Mouse (Mus musculus) left cerebral cortex, adult 8-10 months (tissue): Measurements from ENCODE around the gene C8b. TPM values are rescaled to one million over a fixed set of nuclear protein-coding genes. Genes with fewer than 3 reads are reported as not detected.

Experiments
- DNase-seq, 2 experiments: peaks; one replicate each; pipeline ENCODE4 v3.0.0; 2022; ENCODE audit warnings: low spot score in 2 of 2
- total RNA-seq, 4 experiments: library from RNA; stranded (reverse); gene quantifications; 2 replicates each; pipeline ENCODE4 v1.2.4; 2022

C8b gene
- total RNA-seq, 4 experiments from 2014 or later, result 0.21 to 0.49 TPM; not detected in 2

DNA sequence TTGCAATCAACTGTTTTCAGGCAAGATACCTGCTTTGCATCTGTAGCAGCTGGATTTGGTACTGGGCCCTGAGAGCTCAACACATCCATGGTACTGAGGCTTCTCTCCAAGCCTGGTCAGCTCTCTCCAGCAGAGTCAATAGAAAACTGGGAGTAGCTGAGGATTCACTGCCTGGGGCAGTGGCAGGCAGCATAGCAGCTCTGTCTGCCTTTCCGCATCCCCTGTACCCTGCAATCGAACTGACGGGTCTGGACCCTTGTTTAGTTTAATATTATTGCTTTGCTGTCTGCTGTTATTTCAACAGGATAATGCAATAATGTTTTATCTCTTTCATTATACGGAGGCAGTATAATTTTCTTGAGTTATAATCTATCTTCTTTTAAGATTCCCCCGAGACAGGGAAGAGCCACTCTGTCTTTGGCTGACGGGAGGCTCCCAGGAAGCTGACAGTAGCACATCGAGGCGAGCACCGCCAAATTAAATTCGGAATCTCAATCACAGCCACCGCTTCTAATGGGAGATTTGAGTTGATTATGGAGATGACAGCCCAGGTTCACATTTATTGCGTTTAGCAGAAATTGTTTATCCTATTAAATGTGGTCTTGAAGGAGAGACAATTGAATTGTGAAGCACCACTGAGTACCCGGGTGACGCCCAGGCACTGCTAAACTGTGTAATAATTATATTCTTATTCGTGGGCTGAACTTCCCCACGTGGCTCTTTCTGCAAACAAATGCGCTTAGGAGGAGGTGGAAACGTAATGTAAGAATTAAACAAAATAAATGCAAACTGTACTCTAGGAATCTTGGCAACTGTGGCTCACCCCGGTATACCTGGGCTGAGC lies 39.5 kb downstream of the C8b start:
- no peak for DNase-seq

DNA sequence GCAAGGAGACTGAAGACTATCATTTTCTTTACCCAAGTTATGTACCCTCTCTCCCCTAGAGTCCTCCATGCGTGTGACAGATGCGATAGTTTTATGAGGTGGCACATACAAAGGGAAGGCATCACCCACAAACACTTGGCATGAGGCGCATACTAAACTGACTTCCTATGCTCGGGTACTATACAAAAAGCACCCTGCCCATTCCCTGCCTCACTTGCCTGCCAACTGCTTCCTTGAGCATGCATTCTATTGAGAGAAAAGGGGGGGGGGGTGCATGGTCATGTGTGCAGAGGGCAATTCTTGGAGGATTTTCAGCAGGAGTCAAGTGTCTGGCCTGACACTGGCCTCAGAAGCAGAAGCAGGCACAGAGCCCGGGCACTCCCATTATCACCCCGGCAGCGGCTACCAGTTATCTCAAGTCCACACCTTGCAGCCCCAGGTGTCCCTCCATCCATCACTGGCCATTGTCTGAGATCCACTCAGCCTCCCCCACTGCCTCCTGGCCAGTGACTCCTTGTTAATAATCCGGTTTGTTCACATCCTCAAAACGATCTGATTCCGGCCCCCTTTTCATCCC lies 44.7 kb downstream of the C8b start:
- DNase-seq, result no peak

DNA sequence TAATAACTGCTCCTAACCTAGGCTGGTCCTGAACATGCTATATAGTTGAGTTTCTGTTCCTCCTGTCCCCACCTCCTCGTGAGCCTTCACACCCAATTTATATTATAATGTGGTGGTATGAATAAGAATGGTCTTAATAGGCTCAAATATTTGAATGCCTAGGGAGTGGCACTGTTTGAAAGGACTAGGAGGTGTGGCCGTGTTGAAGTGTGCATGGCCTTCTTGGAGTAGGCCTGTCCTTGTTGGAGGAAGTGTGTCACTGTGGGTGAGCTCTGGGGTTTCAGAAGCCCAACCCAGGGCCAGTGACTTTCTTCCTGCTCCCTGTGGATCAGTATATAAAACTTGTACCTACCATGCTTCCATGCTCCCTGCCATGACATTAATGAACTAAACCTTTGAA lies 47.5 kb downstream of the C8b start:
- DNase-seq, result no peak

DNA sequence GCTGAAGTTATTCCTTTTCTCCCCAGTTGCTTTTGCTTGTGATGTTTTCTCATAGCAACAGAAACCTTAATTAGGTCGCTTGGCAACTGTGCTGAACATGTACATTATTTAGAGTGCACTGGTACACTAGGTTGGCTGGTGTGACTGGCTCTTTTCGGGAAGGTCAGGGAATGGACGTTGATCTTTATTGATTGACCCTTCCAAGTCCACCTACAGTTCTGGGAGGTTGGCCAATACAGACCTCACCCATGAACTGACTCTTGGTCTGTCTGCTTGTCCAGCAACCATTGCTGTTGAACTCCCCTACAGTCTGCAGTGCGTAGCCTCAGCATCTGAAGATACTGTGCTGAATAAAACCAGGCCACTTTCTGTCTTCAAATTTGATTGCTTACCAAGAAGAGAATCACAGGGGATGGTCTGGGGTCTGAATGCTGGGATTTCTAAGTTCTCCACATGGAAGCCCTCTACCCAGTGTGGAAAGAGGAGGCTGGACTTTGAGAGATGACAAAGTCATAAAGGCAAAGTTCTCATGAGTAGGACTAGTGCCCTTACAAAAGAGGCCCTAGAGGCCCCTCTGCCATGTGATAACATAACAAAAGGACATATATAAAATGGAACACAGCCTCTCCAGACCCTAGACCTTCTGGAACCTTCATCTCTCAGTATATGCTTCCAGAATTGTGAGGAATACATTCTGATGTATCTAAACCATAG lies 50.6 kb downstream of the C8b start:
- no peak for DNase-seq

DNA sequence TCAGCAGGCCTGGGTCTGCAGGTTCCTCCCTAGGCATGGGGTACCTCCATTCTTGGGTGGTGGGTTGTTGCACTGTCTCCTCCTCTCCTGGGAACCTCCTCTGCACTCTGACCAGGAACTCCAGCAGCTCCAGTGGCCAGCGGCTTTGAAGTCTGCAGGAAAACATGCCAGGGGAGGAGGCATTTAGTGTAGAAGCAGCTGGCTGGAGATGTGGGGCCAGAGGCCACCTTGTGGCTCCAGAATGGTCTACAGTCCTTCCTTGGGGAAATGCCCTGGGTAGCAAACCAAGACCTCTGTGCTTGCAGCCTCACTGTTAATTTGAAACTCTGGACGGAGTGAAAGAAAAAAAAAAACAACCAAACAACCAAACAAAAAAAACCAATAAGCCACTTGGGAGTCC lies 51.4 kb downstream of the C8b start:
- no peak for DNase-seq

DNA sequence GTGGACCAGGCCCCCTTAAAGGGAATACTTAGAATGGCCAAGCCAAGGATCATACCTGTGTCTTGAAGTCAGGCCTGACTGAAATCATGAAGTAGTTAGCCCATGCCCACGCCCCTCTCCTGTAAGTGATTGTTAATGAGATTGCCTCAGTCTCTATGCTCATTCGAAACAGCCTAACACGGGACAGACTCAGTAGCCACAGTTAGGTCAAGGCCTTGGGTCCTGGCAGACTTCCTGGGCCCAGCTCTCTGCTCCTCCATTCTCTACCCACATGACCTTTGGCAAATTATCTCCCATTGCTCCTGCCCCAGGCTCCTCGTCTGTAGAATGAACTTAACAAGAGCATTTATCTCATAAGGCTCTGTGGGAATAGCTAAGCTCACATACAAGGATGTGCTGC lies 52.9 kb downstream of the C8b start:
- no peak for DNase-seq

DNA sequence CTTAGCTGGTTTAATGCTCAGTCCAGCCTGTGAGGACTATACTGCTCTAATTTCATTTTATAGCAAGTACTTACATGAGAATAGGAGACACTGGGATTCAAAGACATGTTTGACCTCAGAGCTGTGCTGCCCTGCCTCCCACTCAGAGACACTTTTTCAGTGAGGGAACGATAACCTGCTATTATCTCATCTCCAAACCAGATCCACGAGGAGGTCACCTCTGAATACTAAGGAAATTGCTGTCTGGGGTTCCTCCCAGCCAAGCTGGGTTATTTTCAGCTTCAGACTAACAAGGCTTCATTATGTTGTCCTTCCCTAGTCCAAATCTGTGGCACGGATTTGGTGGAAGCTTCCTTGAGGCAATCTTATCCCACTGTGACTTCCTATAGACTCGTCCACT lies 53.8 kb downstream of the C8b start:
- DNase-seq, result no peak

DNA sequence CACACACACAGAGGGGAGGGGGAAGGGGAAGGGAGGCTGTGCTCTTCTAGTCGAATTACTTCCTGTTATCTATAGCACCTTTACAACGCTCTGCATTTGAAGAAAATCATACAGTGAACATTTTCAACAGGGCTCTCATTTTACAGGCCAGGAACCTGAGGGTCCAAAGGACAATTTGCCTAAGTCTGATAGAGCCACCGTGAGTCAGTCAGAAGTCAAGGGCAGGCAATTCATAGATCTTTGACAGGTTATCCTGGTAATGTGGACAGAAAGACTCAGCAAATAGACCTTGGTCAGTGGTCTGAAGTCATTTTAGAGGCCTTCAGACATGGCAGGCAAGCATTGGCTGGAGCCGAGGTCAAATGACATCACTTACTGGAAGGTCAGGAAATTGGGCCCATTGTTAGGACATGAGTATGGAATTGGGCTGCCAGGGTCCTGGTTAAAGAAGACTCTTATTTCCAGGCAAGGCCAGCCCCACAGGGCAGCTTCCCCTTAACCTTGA lies 57.5 kb downstream of the C8b start:
- DNase-seq, result no peak

DNA sequence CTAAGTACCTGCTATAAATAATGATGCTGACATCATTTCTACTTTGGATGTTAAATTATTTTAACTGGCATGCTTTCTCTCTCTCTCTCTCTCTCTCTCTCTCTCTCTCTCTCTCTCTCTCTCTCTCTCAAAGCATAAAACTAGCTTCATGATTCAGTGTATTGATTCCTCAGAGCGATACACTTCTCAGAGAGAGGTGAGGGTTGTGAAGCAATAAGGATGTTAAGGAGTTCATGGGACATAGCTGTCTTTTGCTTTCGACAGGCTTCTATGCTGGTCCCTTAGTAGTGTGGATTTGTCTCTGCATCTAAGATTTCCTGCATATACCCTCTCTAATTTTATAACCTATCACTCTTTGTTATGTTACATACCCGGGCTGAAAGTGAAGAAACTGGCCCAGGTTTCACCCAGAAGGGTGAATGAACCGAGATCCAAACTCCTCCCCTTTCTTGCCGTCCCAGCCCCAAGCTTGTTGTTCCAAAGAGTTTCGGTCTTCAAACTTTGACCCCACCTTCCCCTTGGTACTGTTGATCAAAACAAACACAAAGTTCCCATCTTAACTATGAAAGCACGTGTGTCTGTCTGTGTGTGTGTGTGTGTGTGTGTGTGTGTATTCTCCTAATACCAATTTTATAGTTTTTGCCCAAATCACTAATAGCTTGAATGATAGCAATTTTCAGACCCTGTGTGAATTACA lies 58.4 kb downstream of the C8b start:
- no peak for DNase-seq

DNA sequence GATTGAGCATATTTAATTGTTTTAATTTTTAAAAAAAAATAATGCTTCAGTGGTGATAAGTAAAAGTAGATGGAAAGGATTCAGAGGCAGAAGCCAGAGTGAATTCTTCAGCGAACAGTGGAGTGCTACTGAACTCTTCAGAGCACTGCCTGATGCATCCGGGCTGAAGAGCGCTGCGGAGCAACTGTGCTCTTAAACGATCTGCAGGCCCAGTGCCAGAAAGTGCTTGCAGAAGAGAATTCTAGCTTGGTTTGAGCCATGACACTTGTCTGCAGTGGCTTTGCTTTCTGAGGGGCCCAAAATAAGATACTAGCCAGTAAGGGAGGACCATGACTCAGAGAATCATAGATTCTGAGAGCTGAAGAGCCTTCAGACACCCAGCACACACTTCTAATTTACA lies 62.8 kb downstream of the C8b start:
- no peak for DNase-seq

DNA sequence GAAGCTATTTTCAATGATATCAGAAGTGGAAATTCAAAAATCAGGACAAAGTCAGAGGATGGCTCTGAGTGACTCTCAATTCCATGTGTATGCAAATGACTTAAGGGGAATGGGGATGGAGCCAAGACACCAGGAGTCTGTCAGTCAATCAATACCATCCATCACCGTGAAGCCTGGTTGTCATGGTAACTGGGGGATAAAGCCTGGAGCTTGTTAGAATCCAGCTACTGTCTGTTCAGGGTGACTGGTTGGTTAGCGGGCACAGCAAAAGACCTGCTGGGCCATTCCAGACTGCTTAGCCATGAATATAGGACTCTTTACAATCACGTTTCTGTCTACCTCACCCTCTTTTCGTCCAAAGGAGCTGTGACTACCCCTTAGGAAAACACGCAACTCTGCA lies 69.0 kb downstream of the C8b start:
- DNase-seq, result no peak

DNA sequence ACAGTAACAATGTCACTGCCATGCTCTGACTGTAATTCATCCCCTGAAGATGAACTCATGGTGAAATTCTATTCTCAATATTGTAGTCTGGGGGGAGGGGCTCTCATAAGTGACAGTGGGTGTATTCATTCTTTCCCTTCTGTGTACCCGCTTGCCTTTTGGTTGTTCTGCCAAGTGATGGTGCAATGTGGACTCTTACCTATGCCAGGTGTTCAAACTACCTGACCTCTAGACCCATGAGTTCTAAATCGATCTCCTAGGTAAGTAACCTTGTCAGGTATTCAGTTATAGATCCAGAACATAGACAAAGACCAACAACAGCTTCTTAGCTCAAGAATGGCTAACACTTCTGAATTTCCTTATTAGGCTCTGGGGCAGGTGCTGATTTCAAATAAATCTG lies 72.2 kb downstream of the C8b start:
- DNase-seq, result no peak

DNA sequence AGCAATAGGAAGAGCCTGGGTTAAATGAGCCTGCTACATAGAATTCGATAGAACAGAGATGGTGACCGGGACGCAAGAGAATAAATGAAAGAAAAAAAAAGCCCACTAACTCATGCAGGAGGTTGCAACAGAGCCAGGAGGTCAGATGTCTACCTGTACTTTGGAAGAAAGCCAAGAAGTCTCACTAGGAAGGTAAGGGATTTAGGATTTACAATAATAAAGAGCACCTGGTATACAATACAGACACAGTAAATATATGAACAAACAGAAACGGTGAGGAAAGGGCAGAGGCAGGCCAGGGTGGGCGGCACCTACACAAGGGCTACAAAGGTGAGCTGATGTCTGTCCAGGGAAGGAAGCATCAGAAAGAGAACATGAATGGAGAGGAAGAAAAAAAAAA lies 76.1 kb downstream of the C8b start:
- no peak for DNase-seq

DNA sequence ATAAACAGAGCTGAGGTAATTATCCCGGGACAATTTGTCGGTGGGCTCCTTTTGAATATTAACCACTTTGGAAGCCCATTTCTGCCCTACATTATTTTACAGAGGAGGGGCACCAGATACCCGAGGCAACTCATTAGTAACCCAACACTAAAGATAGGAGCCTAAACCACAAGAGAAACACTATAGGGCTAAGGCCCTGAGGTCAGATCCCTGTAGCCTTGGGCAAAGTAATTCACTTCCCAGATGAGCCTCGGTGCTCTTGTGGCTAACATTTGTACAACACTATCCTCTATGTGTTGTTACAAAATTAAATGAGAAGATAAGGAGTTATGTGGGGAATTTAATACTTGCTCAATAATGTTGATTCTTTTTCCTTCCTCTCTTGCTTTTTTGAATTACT lies 77.4 kb downstream of the C8b start:
- DNase-seq, result no peak

Other genes starting within 250 kb of the C8b start
- gene Gm17662, start 91.0 kb downstream of the C8b start, total RNA-seq, result not detected
- under 1 TPM in 2 of 4 experiments, not detected in 2; 0.24 to 0.34 TPM for gene C8a, start 110.1 kb downstream of the C8b start, total RNA-seq
- gene Fyb2, start 147.1 kb downstream of the C8b start, total RNA-seq, result 1 to 10 TPM in 3 of 4 experiments, under 1 TPM in 1; 0.80 to 1.8 (median 1.0) TPM